Mouse (Mus musculus): ENCODE measurements around the gene Baiap2l1. TPM values are rescaled to one million over a fixed set of nuclear protein-coding genes. Genes with fewer than 3 reads are reported as not detected.

Baiap2l1 gene
- polyA plus RNA-seq, 1 experiment, result not detected

DNA sequence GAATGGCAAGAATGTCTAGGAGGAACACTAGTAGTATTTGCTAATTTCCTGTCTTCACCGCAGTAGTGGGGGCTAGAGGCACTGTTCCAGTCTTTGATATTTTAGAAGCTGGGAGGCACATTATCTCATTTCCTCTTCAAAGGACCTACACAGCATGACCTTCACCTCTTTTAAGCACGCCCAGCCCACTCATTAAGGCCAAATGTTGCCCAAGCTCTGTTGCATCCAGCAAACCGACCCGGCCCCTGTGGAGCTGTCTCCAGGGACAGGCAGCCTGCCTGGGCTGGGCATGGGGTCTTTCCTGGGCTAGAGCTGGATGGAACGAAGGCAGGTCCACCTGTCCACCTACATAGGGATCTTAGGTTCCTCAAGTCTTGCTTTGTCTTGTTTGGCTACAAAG lies 44.6 kb downstream of the Baiap2l1 start:
- Histone ChIP-seq H3K4me1 (ENCODE audit: control insufficient read depth, insufficient read depth, low read length) (peaks cover 2% of the 10 kb centered on the region; the same call in 1 of the 2 replicates), H3K27ac (ENCODE audit: control insufficient read depth, insufficient read depth, low read depth, low read length, poor library complexity) (no peak overlapping the region), H3K4me3 (replicated peaks; ENCODE audit: control insufficient read depth, low read depth, low read length) (no peak overlapping the region)
- no peak for TF ChIP-seq CTCF (IDR thresholded peaks at IDR 0.05; ENCODE audit: control insufficient read depth, insufficient read depth, low read length)
- no peak for TF ChIP-seq POLR2A (IDR thresholded peaks at IDR 0.05; ENCODE audit: borderline replicate concordance, control insufficient read depth, low read depth, low read length)
- WGBS, result 15% methylated on average over 5 of the region's 5 CpGs

DNA sequence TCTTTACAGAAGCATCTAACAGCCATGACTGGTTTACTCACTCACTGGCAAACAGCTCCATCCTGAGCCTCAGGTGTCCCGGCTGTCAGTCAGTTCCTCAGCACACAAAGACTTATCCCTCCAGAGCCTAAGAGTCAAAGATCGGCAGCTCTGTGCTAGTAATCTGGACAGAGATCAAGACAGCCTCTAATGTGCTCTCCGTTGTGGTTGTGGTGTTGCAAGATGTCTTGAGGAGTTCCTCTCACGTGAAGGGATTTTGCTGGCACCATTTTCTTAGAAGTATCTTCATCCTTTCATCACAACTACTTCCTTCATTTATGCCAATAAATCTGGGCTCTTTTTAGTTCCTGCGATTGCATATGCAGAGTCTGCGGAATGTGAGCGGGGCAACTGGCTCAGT lies 45.7 kb downstream of the Baiap2l1 start:
- 26% methylated on average over 7 of the region's 7 CpGs for WGBS
- TF ChIP-seq POLR2A (IDR thresholded peaks at IDR 0.05; ENCODE audit: borderline replicate concordance, control insufficient read depth, low read depth, low read length) (no peak), CTCF (IDR thresholded peaks at IDR 0.05; ENCODE audit: control insufficient read depth, insufficient read depth, low read length) (no peak)
- H3K27ac ChIP-seq (ENCODE audit: control insufficient read depth, insufficient read depth, low read depth, low read length, poor library complexity), result no peak overlapping the region
- no peak overlapping the region for H3K4me3 ChIP-seq (replicated peaks; ENCODE audit: control insufficient read depth, low read depth, low read length)
- peaks cover 2% of the 10 kb centered on the region; the same call in 1 of the 2 replicates for H3K4me1 ChIP-seq (ENCODE audit: control insufficient read depth, insufficient read depth, low read length)

DNA sequence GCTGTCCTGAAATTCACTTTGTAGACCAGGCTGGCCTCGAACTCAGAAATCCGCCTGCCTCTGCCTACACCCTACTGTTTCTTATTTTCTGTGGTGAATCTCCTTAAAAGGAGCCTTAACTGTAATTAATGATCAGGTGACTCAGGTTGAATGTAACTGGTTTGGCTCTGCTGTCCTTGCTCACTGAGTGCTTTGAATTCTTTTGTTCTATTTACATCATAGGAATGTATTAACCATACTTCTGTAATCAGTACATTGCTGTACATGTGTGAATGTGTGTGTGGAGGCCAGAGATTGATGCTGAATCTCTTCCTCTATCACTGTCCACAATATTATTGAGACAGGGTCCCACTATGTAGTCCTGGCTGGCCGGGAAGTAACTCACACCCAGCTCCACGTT lies 49.0 kb downstream of the Baiap2l1 start:
- WGBS, result 72% methylated on average over 4 of the region's 4 CpGs
- Histone ChIP-seq H3K4me3 (replicated peaks; ENCODE audit: control insufficient read depth, low read depth, low read length) (no peak overlapping the region), H3K4me1 (ENCODE audit: control insufficient read depth, insufficient read depth, low read length) (peaks cover 2% of the 10 kb centered on the region; the same call in 1 of the 2 replicates), H3K27ac (ENCODE audit: control insufficient read depth, insufficient read depth, low read depth, low read length, poor library complexity) (no peak overlapping the region)
- no peak for TF ChIP-seq POLR2A (IDR thresholded peaks at IDR 0.05; ENCODE audit: borderline replicate concordance, control insufficient read depth, low read depth, low read length)
- TF ChIP-seq CTCF (IDR thresholded peaks at IDR 0.05; ENCODE audit: control insufficient read depth, insufficient read depth, low read length), result no peak

DNA sequence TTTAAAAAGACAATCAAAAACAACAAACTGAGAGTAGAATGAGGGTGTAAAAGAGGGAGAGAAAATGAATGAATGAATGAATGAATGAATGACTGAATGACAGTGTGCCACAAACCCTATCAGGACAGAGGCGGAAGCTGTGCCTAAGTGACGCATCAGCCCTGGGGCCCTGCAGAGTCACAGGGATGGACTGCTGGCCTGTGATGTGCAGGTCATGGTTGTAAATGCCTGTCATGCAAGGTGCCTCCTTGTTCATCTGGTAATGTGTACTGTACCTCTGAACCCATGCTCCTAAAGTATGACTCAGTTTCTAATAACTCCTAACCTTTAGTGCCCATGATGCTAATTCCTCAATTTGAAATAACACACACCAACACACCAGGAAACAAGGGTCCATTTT lies 54.8 kb downstream of the Baiap2l1 start:
- no peak overlapping the region for H3K27ac ChIP-seq (ENCODE audit: control insufficient read depth, insufficient read depth, low read depth, low read length, poor library complexity)
- no peaks in the 10 kb centered on the region for H3K4me1 ChIP-seq (ENCODE audit: control insufficient read depth, insufficient read depth, low read length)
- TF ChIP-seq CTCF (IDR thresholded peaks at IDR 0.05; ENCODE audit: control insufficient read depth, insufficient read depth, low read length) (no peak), POLR2A (IDR thresholded peaks at IDR 0.05; ENCODE audit: borderline replicate concordance, control insufficient read depth, low read depth, low read length) (no peak)
- no peak overlapping the region for H3K4me3 ChIP-seq (replicated peaks; ENCODE audit: control insufficient read depth, low read depth, low read length)
- 91% methylated on average over 2 of the region's 2 CpGs for WGBS

DNA sequence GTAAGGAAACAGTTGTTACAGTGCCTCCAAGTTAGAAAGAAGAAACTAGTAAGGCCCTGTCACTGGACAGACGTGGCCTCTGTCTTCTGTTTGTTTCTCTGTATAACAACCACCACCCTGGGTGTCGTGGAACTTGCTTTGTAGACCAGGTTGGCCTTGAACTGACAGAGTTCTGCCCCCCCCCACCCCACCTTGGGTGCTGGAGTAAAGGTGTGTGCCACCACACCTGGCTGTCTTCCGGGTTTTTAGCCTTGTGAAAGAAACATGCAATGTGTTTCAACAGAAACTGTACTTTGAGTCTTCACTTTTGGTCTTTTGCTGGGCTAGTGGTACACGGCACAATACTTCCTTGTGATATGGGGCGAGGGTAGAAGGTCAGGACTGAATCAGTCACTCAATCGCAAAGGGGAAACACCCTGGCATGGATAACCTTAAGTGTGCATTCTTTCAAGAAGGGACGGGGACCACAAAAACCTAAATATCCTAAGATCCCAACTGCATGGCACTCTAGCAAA lies 61.8 kb downstream of the Baiap2l1 start:
- TF ChIP-seq POLR2A (IDR thresholded peaks at IDR 0.05; ENCODE audit: borderline replicate concordance, control insufficient read depth, low read depth, low read length) (no peak), CTCF (IDR thresholded peaks at IDR 0.05; ENCODE audit: control insufficient read depth, insufficient read depth, low read length) (no peak)
- Histone ChIP-seq H3K4me1 (ENCODE audit: control insufficient read depth, insufficient read depth, low read length) (no peaks in the 10 kb centered on the region), H3K4me3 (replicated peaks; ENCODE audit: control insufficient read depth, low read depth, low read length) (no peak overlapping the region), H3K27ac (ENCODE audit: control insufficient read depth, insufficient read depth, low read depth, low read length, poor library complexity) (no peak overlapping the region)
- WGBS, result 77% methylated on average over 7 of the region's 7 CpGs

DNA sequence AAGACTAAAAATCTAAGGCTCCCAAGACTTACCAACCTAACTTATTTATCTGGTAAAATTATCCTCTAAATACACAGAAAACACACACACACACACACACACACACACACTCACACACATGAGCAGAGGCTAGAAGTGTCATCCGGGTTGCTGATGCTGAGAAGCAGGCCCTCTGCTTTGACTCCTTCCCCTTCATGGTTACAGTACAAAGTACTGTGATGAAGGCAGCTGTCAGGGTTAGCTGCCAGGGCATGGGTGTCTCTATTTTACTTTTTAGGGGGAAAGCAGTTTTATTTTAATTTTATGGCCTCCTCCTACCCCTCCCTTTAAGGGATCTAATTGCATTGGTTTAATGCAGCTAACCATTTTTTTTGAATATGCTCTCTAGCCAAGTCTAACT lies 62.6 kb downstream of the Baiap2l1 start:
- WGBS, result 88% methylated on average over 1 of the region's 1 CpGs
- TF ChIP-seq CTCF (IDR thresholded peaks at IDR 0.05; ENCODE audit: control insufficient read depth, insufficient read depth, low read length) (no peak), POLR2A (IDR thresholded peaks at IDR 0.05; ENCODE audit: borderline replicate concordance, control insufficient read depth, low read depth, low read length) (no peak)
- H3K4me3 ChIP-seq (replicated peaks; ENCODE audit: control insufficient read depth, low read depth, low read length), result no peak overlapping the region

DNA sequence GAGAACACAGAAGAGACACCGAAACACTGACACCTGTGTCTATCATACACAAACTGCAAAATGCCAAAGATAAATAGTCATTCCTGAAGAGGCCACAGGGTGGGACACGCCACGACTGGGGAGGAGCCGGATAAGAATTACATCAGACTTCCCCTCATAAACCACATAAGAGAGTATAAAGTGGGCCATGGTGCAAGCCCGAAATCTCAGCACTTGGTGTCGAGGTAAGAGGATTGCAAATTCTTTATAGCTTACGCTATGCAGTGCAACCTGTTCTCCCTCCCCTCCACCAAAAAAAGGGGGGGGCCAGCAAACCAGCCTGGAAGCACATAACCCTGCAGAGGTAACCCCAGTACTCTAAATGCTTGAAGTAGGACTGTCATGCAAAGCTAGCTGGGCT lies 63.0 kb downstream of the Baiap2l1 start:
- TF ChIP-seq CTCF (IDR thresholded peaks at IDR 0.05; ENCODE audit: control insufficient read depth, insufficient read depth, low read length) (no peak), POLR2A (IDR thresholded peaks at IDR 0.05; ENCODE audit: borderline replicate concordance, control insufficient read depth, low read depth, low read length) (no peak)
- H3K27ac ChIP-seq (ENCODE audit: control insufficient read depth, insufficient read depth, low read depth, low read length, poor library complexity), result no peak overlapping the region
- H3K4me1 ChIP-seq (ENCODE audit: control insufficient read depth, insufficient read depth, low read length), result no peaks in the 10 kb centered on the region
- 22% methylated on average over 7 of the region's 7 CpGs for WGBS
- H3K4me3 ChIP-seq (replicated peaks; ENCODE audit: control insufficient read depth, low read depth, low read length), result no peak overlapping the region

More for the DNA sequence above, 62.6 kb downstream of the Baiap2l1 start:
- Histone ChIP-seq H3K27ac (ENCODE audit: control insufficient read depth, insufficient read depth, low read depth, low read length, poor library complexity) (no peak overlapping the region), H3K4me1 (ENCODE audit: control insufficient read depth, insufficient read depth, low read length) (no peaks in the 10 kb centered on the region)

DNA sequence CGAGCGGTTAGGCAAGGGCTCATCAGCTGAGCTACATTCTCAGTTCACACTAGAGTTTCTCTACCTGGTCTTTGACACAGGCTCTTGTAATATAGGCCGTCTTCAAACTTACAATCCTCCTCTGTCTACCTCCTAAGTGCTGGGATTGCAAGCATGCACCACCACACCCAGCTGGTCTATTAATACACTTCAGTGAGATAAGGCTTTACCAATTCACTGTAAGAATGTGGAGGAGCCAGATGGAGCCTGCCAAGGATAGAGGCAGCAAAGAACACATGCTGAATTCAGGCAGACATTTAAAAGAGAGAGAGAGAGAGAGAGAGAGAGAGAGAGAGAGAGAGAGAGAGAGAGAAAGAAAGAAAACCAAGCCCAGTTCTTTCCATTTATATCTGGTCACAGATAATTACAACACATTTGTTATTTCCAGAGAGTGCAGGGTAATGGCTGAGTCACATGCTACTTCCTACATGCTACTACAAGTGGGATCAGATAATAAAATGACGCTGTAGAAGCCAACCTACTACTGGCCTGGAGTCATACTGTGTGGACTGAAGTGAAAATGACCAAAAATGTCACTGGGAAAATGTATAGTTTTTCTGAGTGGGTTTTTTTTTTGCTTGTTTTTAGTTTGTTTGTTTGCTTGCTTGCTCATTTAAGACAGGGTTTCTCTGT lies 68.0 kb downstream of the Baiap2l1 start:
- Histone ChIP-seq H3K4me1 (ENCODE audit: control insufficient read depth, insufficient read depth, low read length) (no peaks in the 10 kb centered on the region), H3K27ac (ENCODE audit: control insufficient read depth, insufficient read depth, low read depth, low read length, poor library complexity) (no peak overlapping the region), H3K4me3 (replicated peaks; ENCODE audit: control insufficient read depth, low read depth, low read length) (no peak overlapping the region)
- TF ChIP-seq POLR2A (IDR thresholded peaks at IDR 0.05; ENCODE audit: borderline replicate concordance, control insufficient read depth, low read depth, low read length) (no peak), CTCF (IDR thresholded peaks at IDR 0.05; ENCODE audit: control insufficient read depth, insufficient read depth, low read length) (no peak)
- WGBS, result 74% methylated on average over 4 of the region's 4 CpGs

Data from bone marrow, adult 2 months (tissue).